Mouse (Mus musculus): ENCODE measurements at regions not wholly inside any gene's neighbourhood (a gene's known extent, or its start where the extent isn't known, plus 50 kb on each side); places are given as distances from the start of the nearest gene placed in this dataset.

- no peak for DNase-seq
- no peaks in the 10 kb centered on the region for H3K4me1 ChIP-seq (ENCODE audit: control insufficient read depth, insufficient read depth, low read length)
- WGBS: 85% methylated on average over 2 of the region's 2 CpGs
- H3K9ac ChIP-seq (ENCODE audit: low read depth, low read length): no peak overlapping the region
- intact Hi-C loops (cut with DNase I): no loop called here
- no peaks in the 10 kb centered on the region for H3K27me3 ChIP-seq (ENCODE audit: control insufficient read depth, insufficient read depth, low read length)
- no peaks in the 10 kb centered on the region for H3K79me2 ChIP-seq (replicated peaks; ENCODE audit: control insufficient read depth, insufficient read depth, low read length)
- H3K36me3 ChIP-seq (ENCODE audit: control insufficient read depth, insufficient read depth, low read length): no peaks in the 10 kb centered on the region
- H3K4me3 ChIP-seq: no peak overlapping the region
- H3K27ac ChIP-seq: no peak overlapping the region
- no peak for TF ChIP-seq EP300 (IDR thresholded peaks at IDR 0.05; ENCODE audit: insufficient read depth, low read depth, low read length)
- TF ChIP-seq CTCF (IDR thresholded peaks at IDR 0.05): no peak
- TF ChIP-seq POLR2A (IDR thresholded peaks at IDR 0.05; ENCODE audit: insufficient read depth, low read depth, low read length): no peak
Measured at GRCm38 (mm10) chr5:17125240-17125639, 247.7 kb upstream of the Speer4f2 start.

GRCm38 (mm10) chr5:17127501-17127900 is 245.5 kb upstream of the Speer4f2 start:
- WGBS: 74% methylated on average over 4 of the region's 4 CpGs
- Histone ChIP-seq H3K9ac (ENCODE audit: low read depth, low read length) (no peak overlapping the region), H3K36me3 (ENCODE audit: control insufficient read depth, insufficient read depth, low read length) (no peaks in the 10 kb centered on the region), H3K79me2 (replicated peaks; ENCODE audit: control insufficient read depth, insufficient read depth, low read length) (no peaks in the 10 kb centered on the region), H3K4me3 (no peak overlapping the region), H3K27ac (no peak overlapping the region), H3K27me3 (ENCODE audit: control insufficient read depth, insufficient read depth, low read length) (no peaks in the 10 kb centered on the region), H3K4me1 (ENCODE audit: control insufficient read depth, insufficient read depth, low read length) (no peaks in the 10 kb centered on the region)
- intact Hi-C loops (cut with DNase I): no loop called here
- no peak for DNase-seq
- no peak for TF ChIP-seq POLR2A (IDR thresholded peaks at IDR 0.05; ENCODE audit: insufficient read depth, low read depth, low read length)
- no peak for TF ChIP-seq EP300 (IDR thresholded peaks at IDR 0.05; ENCODE audit: insufficient read depth, low read depth, low read length)
- no peak for TF ChIP-seq CTCF (IDR thresholded peaks at IDR 0.05)

DNA sequence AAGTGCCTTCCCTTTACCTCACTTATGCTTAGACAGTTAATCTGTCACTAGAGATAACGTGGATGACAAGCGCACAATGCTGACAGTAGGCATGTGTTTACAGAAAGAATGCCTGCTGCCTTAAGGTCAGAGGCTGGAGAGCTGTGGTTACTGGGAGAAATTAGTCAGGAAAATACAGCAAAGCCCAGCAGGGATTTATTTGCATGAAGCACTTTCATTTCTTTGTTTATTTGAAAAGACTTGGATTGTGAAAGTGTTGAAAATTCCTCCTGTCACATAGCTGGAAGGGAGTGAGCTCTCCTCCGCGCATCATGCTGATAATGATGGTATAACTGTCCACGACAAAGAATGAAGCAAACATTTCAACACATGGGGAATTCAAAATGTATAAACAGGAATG is 237.5 kb upstream of the Speer4f2 start:
- Histone ChIP-seq H3K27me3 (ENCODE audit: control insufficient read depth, insufficient read depth, low read length) (no peaks in the 10 kb centered on the region), H3K9ac (ENCODE audit: low read depth, low read length) (no peak overlapping the region), H3K4me1 (ENCODE audit: control insufficient read depth, insufficient read depth, low read length) (no peaks in the 10 kb centered on the region), H3K27ac (no peak overlapping the region), H3K4me3 (no peak overlapping the region), H3K79me2 (replicated peaks; ENCODE audit: control insufficient read depth, insufficient read depth, low read length) (no peaks in the 10 kb centered on the region), H3K36me3 (ENCODE audit: control insufficient read depth, insufficient read depth, low read length) (no peaks in the 10 kb centered on the region)
- DNase-seq: peak in 1 of 2 experiments; percentile 21
- WGBS: 34% methylated on average over 5 of the region's 5 CpGs
- intact Hi-C loops (cut with DNase I): no loop called here
- TF ChIP-seq CTCF (IDR thresholded peaks at IDR 0.05) (no peak), EP300 (IDR thresholded peaks at IDR 0.05; ENCODE audit: insufficient read depth, low read depth, low read length) (no peak), POLR2A (IDR thresholded peaks at IDR 0.05; ENCODE audit: insufficient read depth, low read depth, low read length) (no peak)

DNA sequence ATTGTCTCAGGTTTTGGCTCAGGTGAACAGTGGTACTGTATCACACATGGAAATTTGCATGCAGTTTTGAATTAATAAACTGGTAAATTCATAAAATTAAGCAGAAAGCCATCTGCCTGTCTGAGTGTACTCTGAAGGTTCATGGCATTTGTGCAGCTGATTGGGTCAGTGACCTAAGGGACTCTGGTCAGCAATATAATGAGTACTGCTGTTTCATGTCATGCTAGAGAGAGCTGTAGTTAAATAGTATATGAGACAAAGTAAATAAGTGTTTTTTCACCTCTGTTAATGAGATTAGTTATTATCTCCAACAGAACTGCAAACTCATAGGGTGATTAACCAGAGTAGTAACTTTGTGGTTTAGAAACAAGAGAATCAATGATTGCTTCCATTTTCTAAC is 231.4 kb upstream of the Speer4f2 start:
- Histone ChIP-seq H3K4me1 (ENCODE audit: control insufficient read depth, insufficient read depth, low read length) (no peaks in the 10 kb centered on the region), H3K79me2 (replicated peaks; ENCODE audit: control insufficient read depth, insufficient read depth, low read length) (no peaks in the 10 kb centered on the region), H3K27ac (no peak overlapping the region), H3K36me3 (ENCODE audit: control insufficient read depth, insufficient read depth, low read length) (no peaks in the 10 kb centered on the region), H3K27me3 (ENCODE audit: control insufficient read depth, insufficient read depth, low read length) (no peaks in the 10 kb centered on the region), H3K4me3 (no peak overlapping the region), H3K9ac (ENCODE audit: low read depth, low read length) (no peak overlapping the region)
- TF ChIP-seq CTCF (IDR thresholded peaks at IDR 0.05) (no peak), POLR2A (IDR thresholded peaks at IDR 0.05; ENCODE audit: insufficient read depth, low read depth, low read length) (no peak), EP300 (IDR thresholded peaks at IDR 0.05; ENCODE audit: insufficient read depth, low read depth, low read length) (no peak)
- DNase-seq: no peak
- intact Hi-C loops (cut with DNase I): no loop called here

- Histone ChIP-seq H3K79me2 (replicated peaks; ENCODE audit: control insufficient read depth, insufficient read depth, low read length) (no peaks in the 10 kb centered on the region), H3K27ac (no peak overlapping the region), H3K4me1 (ENCODE audit: control insufficient read depth, insufficient read depth, low read length) (no peaks in the 10 kb centered on the region), H3K27me3 (ENCODE audit: control insufficient read depth, insufficient read depth, low read length) (no peaks in the 10 kb centered on the region), H3K4me3 (no peak overlapping the region), H3K36me3 (ENCODE audit: control insufficient read depth, insufficient read depth, low read length) (no peaks in the 10 kb centered on the region), H3K9ac (ENCODE audit: low read depth, low read length) (no peak overlapping the region)
- intact Hi-C loops (cut with DNase I): no loop called here
- TF ChIP-seq POLR2A (IDR thresholded peaks at IDR 0.05; ENCODE audit: insufficient read depth, low read depth, low read length) (no peak), EP300 (IDR thresholded peaks at IDR 0.05; ENCODE audit: insufficient read depth, low read depth, low read length) (no peak), CTCF (IDR thresholded peaks at IDR 0.05) (no peak)
- WGBS: 82% methylated on average over 2 of the region's 2 CpGs
- no peak for DNase-seq
Measured at GRCm38 (mm10) chr5:17174562-17174961, 198.4 kb upstream of the Speer4f2 start.

GRCm38 (mm10) chr5:17176771-17177170 is 196.2 kb upstream of the Speer4f2 start:
- TF ChIP-seq CTCF (IDR thresholded peaks at IDR 0.05) (no peak), EP300 (IDR thresholded peaks at IDR 0.05; ENCODE audit: insufficient read depth, low read depth, low read length) (no peak), POLR2A (IDR thresholded peaks at IDR 0.05; ENCODE audit: insufficient read depth, low read depth, low read length) (no peak)
- DNase-seq: no peak
- Histone ChIP-seq H3K36me3 (ENCODE audit: control insufficient read depth, insufficient read depth, low read length) (no peaks in the 10 kb centered on the region), H3K79me2 (replicated peaks; ENCODE audit: control insufficient read depth, insufficient read depth, low read length) (no peaks in the 10 kb centered on the region), H3K27ac (no peak overlapping the region), H3K4me1 (ENCODE audit: control insufficient read depth, insufficient read depth, low read length) (no peaks in the 10 kb centered on the region), H3K27me3 (ENCODE audit: control insufficient read depth, insufficient read depth, low read length) (no peaks in the 10 kb centered on the region), H3K9ac (ENCODE audit: low read depth, low read length) (no peak overlapping the region), H3K4me3 (no peak overlapping the region)
- WGBS: 57% methylated on average over 9 of the region's 9 CpGs
- intact Hi-C loops (cut with DNase I): no loop called here
